Mouse (Mus musculus) brain, embryonic 14.5 days (tissue): ENCODE results near the gene Adgrl3.

Experiments used
- CTCF ChIP-seq: fragments of 200-500 bp; IDR thresholded peaks from 2 replicates; pipeline ENCODE4 v1.5.1; 2012; ENCODE audit warnings: inconsistent platforms, mild to moderate bottlenecking, moderate library complexity, borderline replicate concordance; ENCODE audit not compliant: insufficient read depth, insufficient read length; ENCODE audit errors: extremely low read depth
- POLR2A ChIP-seq: fragments of 200-500 bp; IDR thresholded peaks from 2 replicates; pipeline ENCODE4 v1.6.1; 2012; ENCODE audit warnings: mild to moderate bottlenecking, inconsistent platforms, borderline replicate concordance; ENCODE audit not compliant: poor library complexity, insufficient read depth, insufficient read length, severe bottlenecking; ENCODE audit errors: extremely low read depth

- no peak for TF ChIP-seq CTCF
- no peak for TF ChIP-seq POLR2A
Observed at GRCm38 (mm10) chr5:81155791-81156190, 135.9 kb downstream of the Adgrl3 start.
